Mouse (Mus musculus): Measurements from ENCODE around the gene Tia1. TPM values are rescaled to one million over a fixed set of nuclear protein-coding genes. Genes with fewer than 3 reads are reported as not detected.

The Tia1 gene
- 299 and 325 TPM in 2 replicates for polyA plus RNA-seq (2014; fragmentation: Nextera tagmentation; extraction: Ambion mirVana)

DNA sequence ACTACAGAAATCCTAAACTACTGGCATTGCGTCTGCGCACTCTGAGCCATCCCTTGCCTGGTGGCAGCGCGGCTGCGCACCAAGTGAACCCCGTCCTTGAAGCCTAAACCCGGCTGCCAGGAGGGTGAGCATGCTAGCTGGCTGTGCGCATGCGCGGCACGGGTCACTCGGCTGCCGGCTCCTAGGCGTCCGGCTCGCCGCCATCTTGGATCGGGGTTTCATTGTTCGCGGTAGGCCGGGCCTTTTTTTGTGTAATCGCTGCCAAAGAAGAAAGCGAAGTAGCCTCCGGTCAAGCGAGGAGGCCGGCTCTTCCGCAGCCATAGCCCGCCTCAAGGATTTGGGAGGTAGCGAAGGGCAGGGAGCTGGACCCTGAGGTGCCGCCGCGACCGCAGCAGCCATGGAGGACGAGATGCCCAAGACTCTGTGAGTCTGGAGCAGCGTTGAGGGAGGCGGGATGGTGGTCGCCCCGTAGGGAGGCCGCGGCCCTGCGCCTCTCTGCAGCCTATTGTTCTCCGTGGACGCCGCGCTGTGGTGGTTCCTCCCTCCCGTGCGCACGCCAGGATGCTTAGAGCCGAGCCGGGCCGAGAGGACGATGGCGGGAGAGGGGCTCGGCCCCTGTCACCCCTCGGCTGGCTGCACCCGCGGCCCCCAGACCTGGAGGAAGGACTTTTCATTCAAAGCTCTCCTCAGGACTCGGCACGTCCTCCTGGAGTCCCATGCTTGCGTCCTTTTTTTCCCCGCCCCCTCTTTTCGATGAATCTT is at the start of gene Tia1:
Gene Tia1 (plus strand): TSS at position 120 of the 762 bp plus-strand sequence.
- Histone ChIP-seq H3K27me3 (replicated peaks; ENCODE audit: control insufficient read depth, insufficient read depth, low read length) (no peaks in the 10 kb centered on the region), H3K36me3 (ENCODE audit: control insufficient read depth, insufficient read depth, low read length) (peaks cover 11% of the 10 kb centered on the region; the same call in 1 of the 2 replicates), H3K9me3 (replicated peaks; ENCODE audit: control insufficient read depth, low read length) (no peaks in the 10 kb centered on the region), H3K4me1 (ENCODE audit: control insufficient read depth, insufficient read depth, low read length) (peaks cover 10% of the 10 kb centered on the region; the same call in 1 of the 2 replicates), H3K9ac (ENCODE audit: low read length) (peak within 1 kb of the TSS; percentile 96), H3K27ac (ENCODE audit: low read depth, low read length) (peak within 1 kb of the TSS; percentile 100), H3K4me3 (ENCODE audit: low read depth, low read length) (peak within 1 kb of the TSS; percentile 60), H3K4me2 (ENCODE audit: low read length) (peak within 1 kb of the TSS; percentile 51)
- ATAC-seq (peak; percentile 97), DNase-seq (ENCODE audit: low spot score) (peak; percentile 100)
- WGBS = under 1% methylated on average over 62 of the region's 62 CpGs

- H3K27ac ChIP-seq (ENCODE audit: low read depth, low read length) = no peak overlapping the region
- no peaks in the 10 kb centered on the region for H3K9me3 ChIP-seq (replicated peaks; ENCODE audit: control insufficient read depth, low read length)
- H3K36me3 ChIP-seq (ENCODE audit: control insufficient read depth, insufficient read depth, low read length) = no peaks in the 10 kb centered on the region
- H3K4me2 ChIP-seq (ENCODE audit: low read length) = no peak overlapping the region
- ATAC-seq = no peak
- WGBS = 55% methylated on average over 3 of the region's 3 CpGs
- no peak overlapping the region for H3K4me3 ChIP-seq (ENCODE audit: low read depth, low read length)
- no peak for DNase-seq (ENCODE audit: low spot score)
- H3K27me3 ChIP-seq (replicated peaks; ENCODE audit: control insufficient read depth, insufficient read depth, low read length) = no peaks in the 10 kb centered on the region
- no peak overlapping the region for H3K9ac ChIP-seq (ENCODE audit: low read length)
- H3K4me1 ChIP-seq (ENCODE audit: control insufficient read depth, insufficient read depth, low read length) = no peaks in the 10 kb centered on the region
Measured at GRCm38 (mm10) chr6:86354948-86355347, 49.1 kb upstream of the Tia1 start.

- H3K27me3 ChIP-seq (replicated peaks; ENCODE audit: control insufficient read depth, insufficient read depth, low read length) = no peaks in the 10 kb centered on the region
- H3K9ac ChIP-seq (ENCODE audit: low read length) = no peak overlapping the region
- no peak for DNase-seq (ENCODE audit: low spot score)
- no peak for ATAC-seq
- H3K4me2 ChIP-seq (ENCODE audit: low read length) = no peak overlapping the region
- H3K27ac ChIP-seq (ENCODE audit: low read depth, low read length) = no peak overlapping the region
- WGBS = 85% methylated on average over 9 of the region's 9 CpGs
- no peak overlapping the region for H3K4me3 ChIP-seq (ENCODE audit: low read depth, low read length)
- H3K9me3 ChIP-seq (replicated peaks; ENCODE audit: control insufficient read depth, low read length) = no peaks in the 10 kb centered on the region
- H3K36me3 ChIP-seq (ENCODE audit: control insufficient read depth, insufficient read depth, low read length) = no peaks in the 10 kb centered on the region
- H3K4me1 ChIP-seq (ENCODE audit: control insufficient read depth, insufficient read depth, low read length) = no peaks in the 10 kb centered on the region
Measured at GRCm38 (mm10) chr6:86356956-86357355, 47.1 kb upstream of the Tia1 start.

GRCm38 (mm10) chr6:86360691-86361090 is 43.3 kb upstream of the Tia1 start:
- Histone ChIP-seq H3K36me3 (ENCODE audit: control insufficient read depth, insufficient read depth, low read length) (no peaks in the 10 kb centered on the region), H3K9ac (ENCODE audit: low read length) (no peak overlapping the region), H3K27me3 (replicated peaks; ENCODE audit: control insufficient read depth, insufficient read depth, low read length) (no peaks in the 10 kb centered on the region), H3K4me3 (ENCODE audit: low read depth, low read length) (no peak overlapping the region), H3K4me1 (ENCODE audit: control insufficient read depth, insufficient read depth, low read length) (no peaks in the 10 kb centered on the region), H3K4me2 (ENCODE audit: low read length) (no peak overlapping the region), H3K9me3 (replicated peaks; ENCODE audit: control insufficient read depth, low read length) (no peaks in the 10 kb centered on the region), H3K27ac (ENCODE audit: low read depth, low read length) (no peak overlapping the region)
- ATAC-seq (no peak), DNase-seq (ENCODE audit: low spot score) (no peak)
- 73% methylated on average over 7 of the region's 7 CpGs for WGBS

DNA sequence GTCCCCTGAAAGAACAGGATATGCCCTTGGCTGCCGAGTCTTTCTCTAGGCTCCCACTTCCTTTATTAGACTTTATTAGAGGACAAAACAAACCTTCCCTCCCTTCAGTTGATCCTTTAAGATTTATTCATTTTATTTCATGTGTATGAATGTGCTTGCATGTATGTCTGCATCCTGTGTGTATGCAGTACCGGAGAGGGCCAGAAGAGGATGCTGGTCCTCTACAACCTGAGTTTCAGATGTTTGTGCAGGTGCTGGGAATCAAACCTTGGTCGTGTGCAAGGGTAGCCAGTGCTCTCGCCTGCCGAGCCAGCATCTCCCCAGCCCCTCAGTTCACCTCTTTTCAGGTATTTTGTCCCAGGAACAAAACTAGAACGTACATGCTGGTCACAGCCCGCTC is 42.6 kb upstream of the Tia1 start:
- no peak for DNase-seq (ENCODE audit: low spot score)

GRCm38 (mm10) chr6:86364442-86365141 is 39.4 kb upstream of the Tia1 start:
- H3K9me3 ChIP-seq (replicated peaks; ENCODE audit: control insufficient read depth, low read length) = no peaks in the 10 kb centered on the region
- ATAC-seq (peak; percentile 59), DNase-seq (ENCODE audit: low spot score) (peak; percentile 96)
- peaks cover 5% of the 10 kb centered on the region for H3K4me1 ChIP-seq (ENCODE audit: control insufficient read depth, insufficient read depth, low read length)
- H3K4me3 ChIP-seq (ENCODE audit: low read depth, low read length) = peak overlapping the region; percentile 72
- peak overlapping the region; percentile 86 for H3K9ac ChIP-seq (ENCODE audit: low read length)
- peak overlapping the region; percentile 96 for H3K4me2 ChIP-seq (ENCODE audit: low read length)
- H3K27me3 ChIP-seq (replicated peaks; ENCODE audit: control insufficient read depth, insufficient read depth, low read length) = no peaks in the 10 kb centered on the region
- H3K36me3 ChIP-seq (ENCODE audit: control insufficient read depth, insufficient read depth, low read length) = peaks cover 12% of the 10 kb centered on the region; the same call in 1 of the 2 replicates
- 3% methylated on average over 17 of the region's 17 CpGs for WGBS
- H3K27ac ChIP-seq (ENCODE audit: low read depth, low read length) = peak overlapping the region; percentile 59

More for the DNA sequence above, 42.6 kb upstream of the Tia1 start:
- Histone ChIP-seq H3K4me1 (ENCODE audit: control insufficient read depth, insufficient read depth, low read length) (peaks cover under 1% of the 10 kb centered on the region), H3K4me3 (ENCODE audit: low read depth, low read length) (no peak overlapping the region), H3K9me3 (replicated peaks; ENCODE audit: control insufficient read depth, low read length) (no peaks in the 10 kb centered on the region), H3K9ac (ENCODE audit: low read length) (no peak overlapping the region), H3K27ac (ENCODE audit: low read depth, low read length) (no peak overlapping the region), H3K27me3 (replicated peaks; ENCODE audit: control insufficient read depth, insufficient read depth, low read length) (no peaks in the 10 kb centered on the region), H3K4me2 (ENCODE audit: low read length) (no peak overlapping the region), H3K36me3 (ENCODE audit: control insufficient read depth, insufficient read depth, low read length) (no peaks in the 10 kb centered on the region)
- no peak for ATAC-seq
- 94% methylated on average over 7 of the region's 7 CpGs for WGBS

DNA sequence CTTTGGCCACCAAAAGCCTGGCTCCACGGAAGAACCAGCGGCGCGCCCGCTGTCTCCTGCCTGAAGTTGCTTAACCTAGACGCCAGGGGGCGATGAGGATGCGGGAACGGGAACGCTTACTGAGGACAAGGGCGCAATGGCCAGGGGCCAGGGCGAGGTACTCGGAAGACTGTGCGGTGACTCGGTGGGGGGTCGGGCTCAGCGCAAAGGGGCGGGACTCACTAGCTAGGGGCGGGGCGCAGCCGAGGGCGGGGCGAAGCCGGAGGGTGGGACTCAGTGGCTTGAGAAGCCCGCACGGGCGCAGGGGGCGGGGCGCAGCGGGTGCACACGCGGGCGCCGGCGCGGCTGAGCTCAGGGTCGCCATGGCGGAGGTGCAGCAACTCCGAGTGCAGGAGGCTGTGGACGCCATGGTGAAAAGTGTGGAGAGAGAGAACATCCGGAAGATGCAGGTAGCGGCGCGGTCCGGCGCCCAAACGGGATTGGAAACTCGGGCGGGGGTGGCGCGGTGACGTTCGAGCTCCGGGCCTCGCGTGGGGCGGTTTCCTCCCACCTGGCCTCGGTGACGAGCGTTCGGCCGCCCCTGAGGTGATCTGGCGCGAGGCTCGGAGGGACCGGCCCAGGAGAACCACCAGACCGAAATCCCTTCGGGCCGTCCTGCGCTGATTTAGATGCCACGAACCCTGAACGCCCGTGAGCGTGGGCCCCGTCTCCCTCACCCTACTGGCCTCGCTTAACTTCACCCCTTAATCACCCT is 38.5 kb upstream of the Tia1 start, which contains the start of gene Fam136a:
Gene Fam136a (plus strand): TSS at position 276 of the 754 bp plus-strand sequence.
- H3K27ac ChIP-seq (ENCODE audit: low read depth, low read length) = peak within 1 kb of the TSS; percentile 59
- H3K27me3 ChIP-seq (replicated peaks; ENCODE audit: control insufficient read depth, insufficient read depth, low read length) = no peaks in the 10 kb centered on the region
- peaks cover 12% of the 10 kb centered on the region; the same call in 1 of the 2 replicates for H3K36me3 ChIP-seq (ENCODE audit: control insufficient read depth, insufficient read depth, low read length)
- ATAC-seq (peak; percentile 92), DNase-seq (ENCODE audit: low spot score) (peak; percentile 98)
- under 1% methylated on average over 72 of the region's 76 CpGs for WGBS
- H3K9ac ChIP-seq (ENCODE audit: low read length) = peak within 1 kb of the TSS; percentile 86
- H3K4me1 ChIP-seq (ENCODE audit: control insufficient read depth, insufficient read depth, low read length) = peaks cover 7% of the 10 kb centered on the region
- no peaks in the 10 kb centered on the region for H3K9me3 ChIP-seq (replicated peaks; ENCODE audit: control insufficient read depth, low read length)
- peak within 1 kb of the TSS; percentile 96 for H3K4me2 ChIP-seq (ENCODE audit: low read length)
- peak within 1 kb of the TSS; percentile 72 for H3K4me3 ChIP-seq (ENCODE audit: low read depth, low read length)

DNA sequence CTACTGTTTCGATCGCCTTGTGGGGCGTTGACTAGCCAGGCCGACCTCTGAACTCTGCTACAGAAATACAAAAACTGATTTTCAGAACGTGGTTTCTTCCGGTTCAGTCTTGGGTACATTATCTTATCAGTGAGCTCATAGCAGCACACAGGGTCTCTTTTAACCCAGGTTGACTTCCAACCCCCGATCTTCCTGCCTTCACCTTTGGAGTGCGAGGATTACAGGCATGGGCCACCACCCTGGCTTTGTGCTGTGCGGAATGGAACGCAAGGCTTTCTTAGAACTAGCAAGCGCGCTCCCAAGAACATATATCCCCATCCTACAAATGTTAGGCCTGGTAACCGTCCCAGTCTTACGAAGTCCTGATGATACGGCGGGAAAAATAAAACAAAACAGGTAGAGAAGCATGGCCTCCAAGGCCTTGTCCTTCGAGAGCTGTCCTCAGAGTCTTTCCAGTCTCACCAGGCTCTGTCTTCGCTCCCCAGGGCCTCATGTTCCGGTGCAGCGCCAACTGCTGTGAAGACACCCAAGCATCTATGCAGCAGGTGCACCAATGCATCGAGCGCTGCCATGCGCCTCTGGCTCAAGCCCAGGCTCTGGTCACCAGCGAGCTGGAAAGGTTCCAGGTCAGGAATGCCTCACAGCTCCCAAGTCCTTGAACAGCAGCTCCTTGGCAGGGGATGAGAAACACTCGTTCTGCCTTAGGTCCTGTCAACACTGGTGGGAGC is 37.7 kb upstream of the Tia1 start:
- Histone ChIP-seq H3K27ac (ENCODE audit: low read depth, low read length) (peak overlapping the region; percentile 59), H3K36me3 (ENCODE audit: control insufficient read depth, insufficient read depth, low read length) (peaks cover 12% of the 10 kb centered on the region; the same call in 1 of the 2 replicates), H3K9ac (ENCODE audit: low read length) (peak overlapping the region; percentile 86), H3K4me1 (ENCODE audit: control insufficient read depth, insufficient read depth, low read length) (peaks cover 10% of the 10 kb centered on the region), H3K4me2 (ENCODE audit: low read length) (peak overlapping the region; percentile 96), H3K9me3 (replicated peaks; ENCODE audit: control insufficient read depth, low read length) (no peaks in the 10 kb centered on the region), H3K27me3 (replicated peaks; ENCODE audit: control insufficient read depth, insufficient read depth, low read length) (no peaks in the 10 kb centered on the region), H3K4me3 (ENCODE audit: low read depth, low read length) (peak overlapping the region; percentile 72)
- DNase-seq (ENCODE audit: low spot score) = peak; percentile 38
- no peak; the same call in 1 of the 2 replicates for ATAC-seq
- 33% methylated on average over 25 of the region's 25 CpGs for WGBS
